In genomic region chr2:148409141-148409540, GRCm38 (mm10) we compare ENCODE assay signal across 8 mouse cellular contexts. TPM values are rescaled to one million over a fixed set of nuclear protein-coding genes. Genes with fewer than 3 reads are reported as not detected.
DNase-seq lines count a peak whose midpoint lies in the region; ATAC-seq and TF ChIP-seq lines count a peak whose summit lies in the region.

No protein-coding gene starts in this region.

- peaks cover 36% of the 10 kb centered on the region for H3K27me3 ChIP-seq in hindbrain, postnatal 0 days (ENCODE audit: insufficient read depth, low read length)

- no peaks in the 10 kb centered on the region for H3K36me3 ChIP-seq in hindbrain, postnatal 0 days (ENCODE audit: insufficient read depth, low read length)

- no peaks in the 10 kb centered on the region for H3K9me3 ChIP-seq in hindbrain, postnatal 0 days (ENCODE audit: low read length)

- peak; percentile 91 for DNase-seq in NIH3T3 (ENCODE audit: low read depth)
- DNase-seq in cerebellum, postnatal 4 days (ENCODE audit: low spot score in 2 of 2), result peak; percentile 67 to 72
- DNase-seq in gastrocnemius, postnatal 10 days, result peak; percentile 79
- DNase-seq in hindbrain, postnatal 0 days (ENCODE audit: low spot score), result peak; percentile 79
- peak; percentile 76 to 84 for DNase-seq in left cerebral cortex, postnatal 25 days (ENCODE audit: low spot score in 2 of 2)
- peak; percentile 83 to 86 for DNase-seq in right cerebral cortex, postnatal 10 days (ENCODE audit: low spot score in 2 of 2)
- peak; percentile 37 for DNase-seq in urinary bladder, postnatal 10 days (ENCODE audit: low spot score)

- no peak overlapping the region for H3K4me2 ChIP-seq in hindbrain, postnatal 0 days (ENCODE audit: low read depth, low read length)

- peak; percentile 93 for ATAC-seq in hindbrain, postnatal 0 days
- peak; percentile 71 for ATAC-seq in megakaryocyte progenitor cell, adult 5-6 weeks (replicated peaks; ENCODE audit: poor library complexity)

- intact Hi-C loops in left cerebral cortex, postnatal 25 days (cut with DNase I), result loop anchor here (5.0 kb wide), 4 partner anchors 128 to 287 kb away; no protein-coding TSS in a partner anchor

- H3K4me1 ChIP-seq in hindbrain, postnatal 0 days (ENCODE audit: insufficient read depth, low read length), result no peaks in the 10 kb centered on the region; the same call in none of the 2 replicates

- no peak overlapping the region for H3K27ac ChIP-seq in hindbrain, postnatal 0 days

- 17% methylated on average over 8 of the region's 9 CpGs for WGBS in hindbrain, postnatal 0 days

- H3K4me3 ChIP-seq in hindbrain, postnatal 0 days (ENCODE audit: low read length), result no peak overlapping the region

- peak; percentile 87 for TF ChIP-seq CTCF in hindbrain, postnatal 0 days (IDR thresholded peaks at IDR 0.05; ENCODE audit: low read depth)

- no peak overlapping the region for H3K9ac ChIP-seq in hindbrain, postnatal 0 days (replicated peaks; ENCODE audit: low read length)

RNA-seq across cellular contexts. Expression of gene Thbd, which starts 1.2 kb away (rescaled TPM):
- 10 to 100 TPM; 22.0 to 26.6 TPM for total RNA-seq in gastrocnemius, postnatal 10 days (2021)
- total RNA-seq in hindbrain, postnatal 0 days (2014; rRNA removed), result 17.3 and 31.7 TPM in 2 replicates
- 13.3 and 13.4 TPM in 2 replicates for polyA plus RNA-seq in hindbrain, postnatal 0 days (2015; fragmentation: Nextera tagmentation; extraction: Ambion mirVana)
- total RNA-seq in left cerebral cortex, postnatal 25 days (2021), result 10 to 100 TPM; 10.6 to 13.8 TPM
- 12.0 and 13.8 TPM in 2 replicates for total RNA-seq in megakaryocyte progenitor cell, adult 5-6 weeks (2015)
- total RNA-seq in megakaryocyte progenitor cell, adult 5-6 weeks (2017), result 11.4 and 11.7 TPM in 2 replicates

RNA-seq across cellular contexts. Expression of gene Sstr4, which starts 14.0 kb away (rescaled TPM):
- under 1 TPM; 0.38 to 0.72 TPM for total RNA-seq in gastrocnemius, postnatal 10 days (2021)
- total RNA-seq in hindbrain, postnatal 0 days (2014; rRNA removed), result 13.4 and 14.0 TPM in 2 replicates
- polyA plus RNA-seq in hindbrain, postnatal 0 days (2015; fragmentation: Nextera tagmentation; extraction: Ambion mirVana), result 2.7 and 2.8 TPM in 2 replicates
- 10 to 100 TPM; 35.1 to 42.9 TPM for total RNA-seq in left cerebral cortex, postnatal 25 days (2021)
- total RNA-seq in megakaryocyte progenitor cell, adult 5-6 weeks (2015), result not detected in 2 replicates
- total RNA-seq in megakaryocyte progenitor cell, adult 5-6 weeks (2017), result 0.29 TPM in 1 of 2 replicates, not detected in the other

RNA-seq across cellular contexts. Expression of gene Cd93, which starts 34.2 kb away (rescaled TPM):
- 10 to 100 TPM; 74.8 to 93.5 TPM for total RNA-seq in gastrocnemius, postnatal 10 days (2021)
- 21.5 and 24.3 TPM in 2 replicates for total RNA-seq in hindbrain, postnatal 0 days (2014; rRNA removed)
- polyA plus RNA-seq in hindbrain, postnatal 0 days (2015; fragmentation: Nextera tagmentation; extraction: Ambion mirVana), result 5.0 and 5.3 TPM in 2 replicates
- 1 to 10 TPM; 6.1 to 7.6 TPM for total RNA-seq in left cerebral cortex, postnatal 25 days (2021)
- 102 and 116 TPM in 2 replicates for total RNA-seq in megakaryocyte progenitor cell, adult 5-6 weeks (2015)
- total RNA-seq in megakaryocyte progenitor cell, adult 5-6 weeks (2017), result 126 and 132 TPM in 2 replicates

Comparison
In these comparisons a context has a peak if more than half of its experiments do, and no peak if none do; other contexts are left out.
1. DNase-seq: peak in every context shown above with its lines; median percentile 91 in NIH3T3; 84 in right cerebral cortex, postnatal 10 days; 80 in left cerebral cortex, postnatal 25 days; 79 in gastrocnemius, postnatal 10 days; 79 in hindbrain, postnatal 0 days; 70 in cerebellum, postnatal 4 days; 37 in urinary bladder, postnatal 10 days.